Mouse (Mus musculus): ENCODE results near the gene Sugct.

DNA sequence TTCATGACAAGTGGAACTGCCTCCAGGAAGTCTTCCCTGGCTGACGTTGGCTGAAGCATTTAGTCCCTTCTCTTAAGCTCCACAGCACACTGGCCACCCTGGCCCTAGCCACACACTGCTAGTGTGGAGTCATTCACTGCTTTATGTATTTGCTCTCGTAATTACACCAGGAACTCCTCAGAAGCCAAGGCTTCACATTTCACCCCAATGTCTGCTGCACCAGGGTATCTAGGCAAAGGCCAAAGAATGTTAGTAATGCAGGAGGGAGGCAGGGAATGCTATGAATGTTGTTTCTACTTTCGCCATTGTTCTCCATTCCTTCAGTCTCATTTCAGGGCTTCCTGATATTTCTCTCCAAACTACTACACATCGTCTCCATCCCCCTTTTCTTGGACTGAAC is 398.4 kb downstream of the Sugct start:
- TF ChIP-seq CTCF (IDR thresholded peaks at IDR 0.05; ENCODE audit: low read depth, low read length) (no peak), POLR2A (IDR thresholded peaks at IDR 0.05; ENCODE audit: extremely low read depth, insufficient read depth, low read length) (no peak)
